Mouse (Mus musculus) lung, postnatal 0 days (tissue): ENCODE measurements around the gene Acy3. TPM values are rescaled to one million over a fixed set of nuclear protein-coding genes. Genes with fewer than 3 reads are reported as not detected.

Source experiments
- ATAC-seq: fragments of 200-750 bp; cut with Nextera tagmentation; 2 replicates; pipeline ENCODE4 v1.8.0; 2017; ENCODE audit warnings: moderate library complexity
- DNase-seq: peaks from one replicate; pipeline ENCODE4 v3.0.0-alpha.2; 2016; ENCODE audit warnings: low spot score
- H3K27ac ChIP-seq: fragments of 300-500 bp; sonication (generic); 2 replicates; pipeline ENCODE4 v1.5.1; 2014; ENCODE audit warnings: antibody characterized with exemption, mild to moderate bottlenecking, low read length, mixed read lengths
- H3K27me3 ChIP-seq: fragments of 300-500 bp; sonication (generic); replicated peaks from 2 replicates; pipeline ENCODE4 v1.6.1; 2014; ENCODE audit warnings: low read length, mixed read lengths; ENCODE audit not compliant: insufficient read depth
- H3K36me3 ChIP-seq: fragments of 300-500 bp; sonication (generic); 2 replicates; pipeline ENCODE4 v1.6.1; 2014; ENCODE audit warnings: low read length, mixed read lengths; ENCODE audit not compliant: insufficient read depth
- H3K4me1 ChIP-seq: fragments of 300-500 bp; sonication (generic); 2 replicates; pipeline ENCODE4 v1.6.1; 2014; ENCODE audit warnings: antibody characterized with exemption, low read depth, low read length, mixed read lengths; ENCODE audit not compliant: insufficient read depth
- H3K4me2 ChIP-seq: fragments of 300-500 bp; sonication (generic); replicated peaks from 2 replicates; pipeline ENCODE4 v1.6.1; 2014; ENCODE audit warnings: low read depth, mild to moderate bottlenecking, low read length, moderate library complexity, mixed read lengths
- H3K4me3 ChIP-seq: fragments of 300-500 bp; sonication (generic); 2 replicates; pipeline ENCODE4 v1.5.1; 2014; ENCODE audit warnings: low read depth, low read length
- H3K9ac ChIP-seq: fragments of 300-500 bp; sonication (generic); replicated peaks from 2 replicates; pipeline ENCODE4 v1.6.1; 2014; ENCODE audit warnings: low read depth, mild to moderate bottlenecking
- H3K9me3 ChIP-seq: fragments of 300-500 bp; sonication (generic); 2 replicates; pipeline ENCODE4 v1.6.1; 2016; ENCODE audit warnings: low read length, mixed read lengths
- CTCF ChIP-seq: IDR thresholded peaks from 2 replicates; pipeline ENCODE4 v1.5.1; 2016; ENCODE audit warnings: antibody characterized with exemption, mild to moderate bottlenecking
- EP300 ChIP-seq: IDR thresholded peaks from 2 replicates; pipeline ENCODE4 v1.6.1; 2016; ENCODE audit warnings: antibody characterized with exemption, mild to moderate bottlenecking, control low read depth
- WGBS: fragments of 180-500 bp; shearing (Covaris S2); extraction: QIAGEN DNeasy Blood & Tissue Kit; methylation state at CpG from one replicate; pipeline ENCODE4 v1.1.7; 2014; 5-methylcytosine and 5-hydroxymethylcytosine counted together
- polyA plus RNA-seq: library from polyadenylated mRNA; unstranded; fragments of >200 nt; fragmentation: Nextera tagmentation; extraction: Ambion mirVana; gene quantifications from 2 replicates; pipeline ENCODE4 v1.2.1, GENCODE M21; 2015

Gene Acy3
- 14.9 and 15.7 TPM in 2 replicates for polyA plus RNA-seq

DNA sequence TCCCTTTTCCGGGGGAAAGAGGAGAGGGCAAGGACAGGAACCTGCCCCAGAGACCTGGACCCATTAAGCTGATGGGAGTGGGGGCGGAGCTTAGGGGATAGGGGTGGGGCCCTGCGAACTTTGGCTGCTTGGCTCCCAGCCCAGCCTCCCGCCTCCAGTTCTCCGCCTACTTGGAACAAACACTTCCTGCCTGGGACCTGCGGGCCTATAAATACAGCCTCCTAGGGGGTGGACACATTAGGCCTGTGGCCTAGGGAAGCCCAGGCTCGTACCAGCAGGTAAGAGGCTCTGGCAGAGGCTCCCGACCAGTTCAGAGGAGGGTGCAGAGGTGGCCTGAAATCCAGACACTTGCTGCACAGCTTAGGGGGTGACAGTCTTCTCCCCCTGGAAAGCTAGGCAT, at the start of gene Acy3:
TSS of gene Acy3 (plus strand) at position 237 of the 400 bp plus-strand sequence.
- Histone ChIP-seq H3K27me3 (no peaks in the 10 kb centered on the region), H3K9me3 (no peaks in the 10 kb centered on the region), H3K4me3 (no peak within 1 kb of the TSS), H3K27ac (peak within 1 kb of the TSS; percentile 55), H3K36me3 (no peaks in the 10 kb centered on the region), H3K9ac (no peak within 1 kb of the TSS), H3K4me2 (peak within 1 kb of the TSS; percentile 23; the same call in 1 of the 2 replicates), H3K4me1 (peaks cover 10% of the 10 kb centered on the region; the same call in 1 of the 2 replicates)
- ATAC-seq (peak; percentile 87), DNase-seq (peak; percentile 91)
- TF ChIP-seq EP300 (no peak), CTCF (no peak)
- WGBS = 5% methylated on average over 8 of the region's 8 CpGs

DNA sequence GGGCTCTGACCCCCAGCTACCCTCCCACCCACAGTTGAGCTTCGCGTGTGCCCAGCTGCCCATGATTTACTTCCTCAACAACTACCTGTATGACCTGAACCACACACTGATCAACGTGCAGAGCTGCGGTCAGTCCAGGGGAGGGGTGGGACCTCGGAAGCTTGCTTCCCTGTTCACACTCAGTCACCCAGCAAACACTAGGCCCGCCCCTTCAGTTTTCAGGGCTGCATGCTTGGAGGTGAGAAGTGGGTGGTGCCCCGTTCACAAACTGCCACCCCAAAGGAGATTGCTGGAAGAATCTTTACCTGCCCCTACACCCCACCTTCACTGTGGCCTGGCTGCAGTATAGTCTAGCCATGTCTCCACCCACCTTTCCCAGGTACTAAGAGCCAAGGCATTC, 44.1 kb upstream of the Acy3 start:
- H3K4me3 ChIP-seq = no peak overlapping the region
- no peaks in the 10 kb centered on the region for H3K9me3 ChIP-seq
- H3K9ac ChIP-seq = no peak overlapping the region
- H3K4me1 ChIP-seq = no peaks in the 10 kb centered on the region
- ATAC-seq = no peak
- no peaks in the 10 kb centered on the region for H3K36me3 ChIP-seq
- DNase-seq = no peak
- no peak overlapping the region for H3K27ac ChIP-seq
- no peaks in the 10 kb centered on the region for H3K27me3 ChIP-seq
- WGBS = 72% methylated on average over 7 of the region's 7 CpGs
- H3K4me2 ChIP-seq = no peak overlapping the region
- TF ChIP-seq CTCF (no peak), EP300 (no peak)

DNA sequence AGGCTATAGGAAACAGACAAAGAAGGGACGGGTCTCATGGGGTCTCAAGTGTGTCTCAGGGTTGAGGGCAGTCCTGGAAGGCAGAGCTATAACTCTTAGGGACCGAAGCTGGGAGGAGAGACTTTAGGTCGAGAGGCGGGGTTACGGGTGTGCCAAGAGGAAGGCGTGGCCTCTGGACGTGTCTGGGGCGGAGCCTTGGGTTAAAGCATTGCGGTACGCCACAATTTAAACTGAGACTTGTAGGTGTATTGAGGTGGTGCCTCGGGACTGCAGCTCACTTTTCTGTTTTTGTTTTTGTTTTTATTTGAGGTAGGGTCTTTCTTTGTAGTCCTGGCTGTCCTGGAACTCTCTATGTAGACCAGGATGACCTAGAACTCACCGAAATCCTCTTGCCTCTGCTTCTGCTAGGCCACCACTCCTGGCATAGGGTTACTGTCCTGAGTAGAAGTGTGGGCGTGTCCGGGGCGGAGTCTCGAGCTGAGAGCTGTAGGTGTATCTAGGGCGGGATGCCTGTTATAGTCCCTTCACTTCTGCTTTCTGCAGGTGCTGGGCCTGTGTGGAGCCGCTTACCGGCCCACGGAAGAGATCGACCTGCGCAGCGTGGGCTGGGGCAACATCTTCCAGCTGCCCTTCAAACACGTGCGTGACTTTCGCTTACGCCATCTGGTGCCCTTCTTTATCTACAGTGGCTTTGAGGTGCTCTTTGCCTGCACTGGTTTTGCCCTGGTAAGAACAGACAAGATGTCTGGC, 43.2 kb upstream of the Acy3 start:
- ATAC-seq (peak; percentile 75), DNase-seq (peak; percentile 45)
- Histone ChIP-seq H3K36me3 (no peaks in the 10 kb centered on the region), H3K9ac (no peak overlapping the region), H3K4me1 (no peaks in the 10 kb centered on the region), H3K4me2 (0 out of 2 replicates have a peak overlapping the region, but pooled peaks have one; percentile 28), H3K9me3 (no peaks in the 10 kb centered on the region), H3K27ac (no peak overlapping the region), H3K27me3 (no peaks in the 10 kb centered on the region), H3K4me3 (no peak overlapping the region)
- 21% methylated on average over 27 of the region's 27 CpGs for WGBS
- TF ChIP-seq EP300 (no peak), CTCF (peak; percentile 18; the same call in 1 of the 2 replicates)

DNA sequence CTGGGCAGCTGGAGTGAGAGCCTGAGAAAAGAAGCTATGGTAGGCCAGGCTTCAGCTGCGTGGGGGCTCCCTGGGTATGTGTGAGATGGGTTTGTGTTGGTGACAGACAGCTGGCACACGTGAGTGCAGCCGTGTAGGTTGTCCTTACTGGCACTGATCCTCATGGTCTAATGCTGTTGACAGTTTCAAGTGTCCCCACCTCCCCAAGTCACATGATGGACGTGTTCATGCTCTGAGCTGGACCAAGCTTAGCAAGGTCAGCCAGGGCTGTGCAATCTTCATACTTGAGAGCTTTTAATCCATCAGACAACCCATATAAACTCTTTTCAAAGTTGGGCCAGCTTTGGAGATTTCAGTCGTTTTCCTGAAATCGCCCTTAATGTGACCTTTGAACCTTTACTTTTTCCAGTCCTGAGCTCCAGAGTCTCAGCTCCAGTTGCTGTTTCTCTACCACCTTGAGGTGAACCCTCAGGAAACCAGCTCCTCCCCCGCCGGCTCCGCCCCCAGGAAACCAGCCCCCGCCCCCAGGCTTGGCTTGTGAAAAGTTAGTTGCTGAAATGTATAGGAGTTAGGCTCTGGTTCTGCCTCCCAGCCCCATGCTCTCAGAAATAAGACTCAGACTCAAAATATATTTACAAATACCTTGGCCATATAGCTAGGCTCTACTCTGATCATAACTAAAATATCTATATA, 40.4 kb upstream of the Acy3 start:
- no peaks in the 10 kb centered on the region for H3K9me3 ChIP-seq
- DNase-seq (no peak), ATAC-seq (no peak)
- WGBS = 27% methylated on average over 10 of the region's 10 CpGs
- no peaks in the 10 kb centered on the region for H3K4me1 ChIP-seq
- TF ChIP-seq EP300 = no peak
- TF ChIP-seq CTCF = no peak
- H3K27ac ChIP-seq = no peak overlapping the region
- no peak overlapping the region for H3K9ac ChIP-seq
- no peak overlapping the region for H3K4me2 ChIP-seq
- H3K27me3 ChIP-seq = no peaks in the 10 kb centered on the region
- no peaks in the 10 kb centered on the region for H3K36me3 ChIP-seq
- H3K4me3 ChIP-seq = no peak overlapping the region

DNA sequence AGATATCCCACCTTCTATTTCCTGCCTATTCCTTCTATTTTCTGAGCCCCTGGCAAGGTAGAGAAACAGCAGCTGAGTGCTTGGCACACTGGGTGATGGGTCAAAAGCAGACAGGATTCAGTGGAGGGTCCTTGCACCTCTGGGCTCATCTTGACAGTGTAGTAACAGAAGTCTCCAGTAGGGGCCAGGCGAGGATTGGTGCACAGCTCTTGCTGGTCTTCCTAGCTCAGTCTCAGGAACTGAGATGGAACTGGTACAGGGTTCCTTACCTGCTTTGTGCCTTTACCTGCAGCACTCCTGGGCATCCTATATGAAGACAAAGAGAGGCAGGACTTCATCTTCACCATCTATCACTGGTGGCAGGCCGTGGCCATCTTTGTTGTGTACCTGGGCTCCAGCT, 39.7 kb upstream of the Acy3 start:
- Histone ChIP-seq H3K9me3 (no peaks in the 10 kb centered on the region), H3K4me3 (no peak overlapping the region), H3K4me2 (no peak overlapping the region), H3K4me1 (no peaks in the 10 kb centered on the region), H3K27me3 (no peaks in the 10 kb centered on the region), H3K9ac (no peak overlapping the region), H3K27ac (no peak overlapping the region), H3K36me3 (no peaks in the 10 kb centered on the region)
- peak; percentile 74 for ATAC-seq
- DNase-seq = peak; percentile 60
- WGBS = 12% methylated on average over 2 of the region's 2 CpGs
- TF ChIP-seq EP300 = no peak
- TF ChIP-seq CTCF = peak; percentile 98

DNA sequence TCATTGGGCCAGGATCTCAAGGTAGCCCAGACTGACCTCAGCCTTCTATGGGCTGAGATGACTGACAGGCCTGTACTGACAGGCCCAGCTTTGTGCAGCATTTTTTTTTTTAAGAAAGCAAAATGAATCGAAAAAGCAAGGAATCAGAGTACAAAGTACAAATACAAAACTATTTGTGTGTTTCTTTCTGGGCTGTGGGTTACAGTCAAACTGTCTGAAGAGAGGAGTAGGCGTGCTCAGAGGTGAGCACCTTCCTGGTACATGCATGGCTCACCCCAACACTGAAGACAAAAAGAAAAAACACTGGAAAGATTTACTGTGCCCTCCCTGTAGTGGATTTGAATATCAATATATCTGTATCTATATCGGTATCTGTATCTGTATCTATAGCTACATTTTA, 38.6 kb upstream of the Acy3 start:
- ATAC-seq (no peak), DNase-seq (no peak)
- no peaks in the 10 kb centered on the region for H3K4me1 ChIP-seq
- no peak overlapping the region for H3K9ac ChIP-seq
- no peak overlapping the region for H3K4me3 ChIP-seq
- H3K36me3 ChIP-seq = no peaks in the 10 kb centered on the region
- TF ChIP-seq EP300 (no peak), CTCF (no peak)
- WGBS = 76% methylated on average over 3 of the region's 3 CpGs
- no peak overlapping the region for H3K27ac ChIP-seq
- no peaks in the 10 kb centered on the region for H3K9me3 ChIP-seq
- no peaks in the 10 kb centered on the region for H3K27me3 ChIP-seq
- H3K4me2 ChIP-seq = no peak overlapping the region
